Mouse (Mus musculus): ENCODE measurements around the gene Thtpa.

- no peak for TF ChIP-seq POLR2A (IDR thresholded peaks at IDR 0.05; ENCODE audit: low read depth, low read length)
- TF ChIP-seq CTCF (IDR thresholded peaks at IDR 0.05; ENCODE audit: extremely low read depth, insufficient read length, insufficient replicate concordance, low read depth, low read length): no peak
Measured at GRCm38 (mm10) chr14:55105386-55105785, 10.8 kb downstream of the Thtpa start.

Data from small intestine, adult 2 months (tissue).